Mouse (Mus musculus) R1 (cell line): ENCODE data around the gene Nckap5l.

Source experiments
- DNase-seq: peaks from one replicate; pipeline ENCODE4 v3.0.0-alpha.2; 2018; ENCODE audit warnings: low read depth, low spot score

Gene Nckap5l

GRCm38 (mm10) chr15:99431504-99431903 is 26.0 kb downstream of the Nckap5l start:
- DNase-seq: no peak

GRCm38 (mm10) chr15:99431063-99431462 is 26.5 kb downstream of the Nckap5l start:
- DNase-seq: no peak

- DNase-seq: no peak
Measured at GRCm38 (mm10) chr15:99430394-99430793, 27.2 kb downstream of the Nckap5l start.

GRCm38 (mm10) chr15:99423884-99424283 is 33.7 kb downstream of the Nckap5l start:
- DNase-seq: no peak

- no peak for DNase-seq
Measured at GRCm38 (mm10) chr15:99423131-99423530, 34.4 kb downstream of the Nckap5l start.

- DNase-seq: no peak
Measured at GRCm38 (mm10) chr15:99422551-99422950, 35.0 kb downstream of the Nckap5l start.

- no peak for DNase-seq
Measured at GRCm38 (mm10) chr15:99421676-99422075, 35.9 kb downstream of the Nckap5l start.

GRCm38 (mm10) chr15:99421152-99421551 is 36.4 kb downstream of the Nckap5l start:
- peak; percentile 91 for DNase-seq

- peak; percentile 89 for DNase-seq
Measured at GRCm38 (mm10) chr15:99420521-99421014, 37.0 kb downstream of the Nckap5l start.

GRCm38 (mm10) chr15:99420101-99420500 is 37.4 kb downstream of the Nckap5l start:
- no peak for DNase-seq

- DNase-seq: peak; percentile 62
Measured at GRCm38 (mm10) chr15:99417692-99418271, 39.8 kb downstream of the Nckap5l start.

GRCm38 (mm10) chr15:99416957-99417356 is 40.6 kb downstream of the Nckap5l start:
- no peak for DNase-seq

GRCm38 (mm10) chr15:99416348-99416882 is 41.1 kb downstream of the Nckap5l start:
- peak; percentile 91 for DNase-seq

- peak; percentile 74 for DNase-seq
Measured at GRCm38 (mm10) chr15:99415793-99416192, 41.8 kb downstream of the Nckap5l start.

GRCm38 (mm10) chr15:99411747-99412146 is 45.8 kb downstream of the Nckap5l start:
- peak; percentile 70 for DNase-seq

GRCm38 (mm10) chr15:99408845-99409244 is 48.7 kb downstream of the Nckap5l start:
- DNase-seq: no peak

- DNase-seq: peak; percentile 61
Measured at GRCm38 (mm10) chr15:99406986-99407570, 50.5 kb downstream of the Nckap5l start.

- DNase-seq: no peak
Measured at GRCm38 (mm10) chr15:99405150-99405549, 52.4 kb downstream of the Nckap5l start.

GRCm38 (mm10) chr15:99403159-99403889 is 54.2 kb downstream of the Nckap5l start:
- no peak for DNase-seq

- DNase-seq: no peak
Measured at GRCm38 (mm10) chr15:99400602-99401001, 56.9 kb downstream of the Nckap5l start.

- DNase-seq: no peak
Measured at GRCm38 (mm10) chr15:99399503-99400245, 57.9 kb downstream of the Nckap5l start.

GRCm38 (mm10) chr15:99397622-99398021 is 59.9 kb downstream of the Nckap5l start:
- no peak for DNase-seq
